Mouse (Mus musculus): Measurements from ENCODE around the gene Plekhb2. TPM values are rescaled to one million over a fixed set of nuclear protein-coding genes. Genes with fewer than 3 reads are reported as not detected.

The Plekhb2 gene
- polyA plus RNA-seq, 1 experiment, result 76.5 TPM

- H3K27ac ChIP-seq (ENCODE audit: insufficient read depth, low read length), result no peak overlapping the region
- no peak overlapping the region for H3K4me3 ChIP-seq (ENCODE audit: insufficient read depth, low read length)
- H3K4me1 ChIP-seq (ENCODE audit: control insufficient read depth, insufficient read depth, low read length), result no peaks in the 10 kb centered on the region
- no peak for TF ChIP-seq POLR2A (IDR thresholded peaks at IDR 0.05; ENCODE audit: low read depth, low read length)
- no peak for TF ChIP-seq CTCF (IDR thresholded peaks at IDR 0.05; ENCODE audit: borderline replicate concordance, insufficient read depth, low read length)
These were observed 13.1 kb downstream of the Plekhb2 start for GRCm38 (mm10) chr1:34862877-34863276.

GRCm38 (mm10) chr1:34863323-34863722 is 13.5 kb downstream of the Plekhb2 start:
- no peak overlapping the region for H3K4me3 ChIP-seq (ENCODE audit: insufficient read depth, low read length)
- no peaks in the 10 kb centered on the region for H3K4me1 ChIP-seq (ENCODE audit: control insufficient read depth, insufficient read depth, low read length)
- no peak overlapping the region for H3K27ac ChIP-seq (ENCODE audit: insufficient read depth, low read length)
- TF ChIP-seq POLR2A (IDR thresholded peaks at IDR 0.05; ENCODE audit: low read depth, low read length) (no peak), CTCF (IDR thresholded peaks at IDR 0.05; ENCODE audit: borderline replicate concordance, insufficient read depth, low read length) (no peak)

GRCm38 (mm10) chr1:34864243-34864642 is 14.5 kb downstream of the Plekhb2 start:
- TF ChIP-seq POLR2A (IDR thresholded peaks at IDR 0.05; ENCODE audit: low read depth, low read length) (no peak), CTCF (IDR thresholded peaks at IDR 0.05; ENCODE audit: borderline replicate concordance, insufficient read depth, low read length) (no peak)
- H3K27ac ChIP-seq (ENCODE audit: insufficient read depth, low read length), result no peak overlapping the region
- H3K4me1 ChIP-seq (ENCODE audit: control insufficient read depth, insufficient read depth, low read length), result no peaks in the 10 kb centered on the region
- no peak overlapping the region for H3K4me3 ChIP-seq (ENCODE audit: insufficient read depth, low read length)

- H3K4me3 ChIP-seq (ENCODE audit: insufficient read depth, low read length), result no peak overlapping the region
- H3K27ac ChIP-seq (ENCODE audit: insufficient read depth, low read length), result no peak overlapping the region
- TF ChIP-seq CTCF (IDR thresholded peaks at IDR 0.05; ENCODE audit: borderline replicate concordance, insufficient read depth, low read length), result no peak
- TF ChIP-seq POLR2A (IDR thresholded peaks at IDR 0.05; ENCODE audit: low read depth, low read length), result no peak
- H3K4me1 ChIP-seq (ENCODE audit: control insufficient read depth, insufficient read depth, low read length), result no peaks in the 10 kb centered on the region
These were observed 16.1 kb downstream of the Plekhb2 start for GRCm38 (mm10) chr1:34865866-34866265.

GRCm38 (mm10) chr1:34866815-34867573 is 17.2 kb downstream of the Plekhb2 start:
- no peak overlapping the region for H3K4me3 ChIP-seq (ENCODE audit: insufficient read depth, low read length)
- TF ChIP-seq CTCF (IDR thresholded peaks at IDR 0.05; ENCODE audit: borderline replicate concordance, insufficient read depth, low read length) (peak; percentile 87), POLR2A (IDR thresholded peaks at IDR 0.05; ENCODE audit: low read depth, low read length) (no peak)
- no peaks in the 10 kb centered on the region for H3K4me1 ChIP-seq (ENCODE audit: control insufficient read depth, insufficient read depth, low read length)
- no peak overlapping the region for H3K27ac ChIP-seq (ENCODE audit: insufficient read depth, low read length)

- Histone ChIP-seq H3K4me3 (ENCODE audit: insufficient read depth, low read length) (no peak overlapping the region), H3K4me1 (ENCODE audit: control insufficient read depth, insufficient read depth, low read length) (no peaks in the 10 kb centered on the region), H3K27ac (ENCODE audit: insufficient read depth, low read length) (no peak overlapping the region)
- TF ChIP-seq CTCF (IDR thresholded peaks at IDR 0.05; ENCODE audit: borderline replicate concordance, insufficient read depth, low read length) (no peak), POLR2A (IDR thresholded peaks at IDR 0.05; ENCODE audit: low read depth, low read length) (no peak)
These were observed 17.8 kb downstream of the Plekhb2 start for GRCm38 (mm10) chr1:34867574-34867955.

- H3K4me1 ChIP-seq (ENCODE audit: control insufficient read depth, insufficient read depth, low read length), result no peaks in the 10 kb centered on the region
- H3K4me3 ChIP-seq (ENCODE audit: insufficient read depth, low read length), result no peak overlapping the region
- H3K27ac ChIP-seq (ENCODE audit: insufficient read depth, low read length), result no peak overlapping the region
- TF ChIP-seq POLR2A (IDR thresholded peaks at IDR 0.05; ENCODE audit: low read depth, low read length) (no peak), CTCF (IDR thresholded peaks at IDR 0.05; ENCODE audit: borderline replicate concordance, insufficient read depth, low read length) (no peak)
These were observed 18.6 kb downstream of the Plekhb2 start for GRCm38 (mm10) chr1:34868391-34868790.

- H3K27ac ChIP-seq (ENCODE audit: insufficient read depth, low read length), result no peak overlapping the region
- TF ChIP-seq CTCF (IDR thresholded peaks at IDR 0.05; ENCODE audit: borderline replicate concordance, insufficient read depth, low read length) (no peak), POLR2A (IDR thresholded peaks at IDR 0.05; ENCODE audit: low read depth, low read length) (no peak)
- H3K4me1 ChIP-seq (ENCODE audit: control insufficient read depth, insufficient read depth, low read length), result no peaks in the 10 kb centered on the region
- no peak overlapping the region for H3K4me3 ChIP-seq (ENCODE audit: insufficient read depth, low read length)
These were observed 19.5 kb downstream of the Plekhb2 start for GRCm38 (mm10) chr1:34869231-34869630.

GRCm38 (mm10) chr1:34871170-34871569 is 21.4 kb downstream of the Plekhb2 start:
- TF ChIP-seq POLR2A (IDR thresholded peaks at IDR 0.05; ENCODE audit: low read depth, low read length) (no peak), CTCF (IDR thresholded peaks at IDR 0.05; ENCODE audit: borderline replicate concordance, insufficient read depth, low read length) (no peak)
- Histone ChIP-seq H3K4me3 (ENCODE audit: insufficient read depth, low read length) (no peak overlapping the region), H3K27ac (ENCODE audit: insufficient read depth, low read length) (no peak overlapping the region), H3K4me1 (ENCODE audit: control insufficient read depth, insufficient read depth, low read length) (no peaks in the 10 kb centered on the region)

GRCm38 (mm10) chr1:34873551-34873950 is 23.8 kb downstream of the Plekhb2 start:
- no peak for TF ChIP-seq CTCF (IDR thresholded peaks at IDR 0.05; ENCODE audit: borderline replicate concordance, insufficient read depth, low read length)
- TF ChIP-seq POLR2A (IDR thresholded peaks at IDR 0.05; ENCODE audit: low read depth, low read length), result no peak
- H3K4me3 ChIP-seq (ENCODE audit: insufficient read depth, low read length), result no peak overlapping the region
- H3K27ac ChIP-seq (ENCODE audit: insufficient read depth, low read length), result no peak overlapping the region
- H3K4me1 ChIP-seq (ENCODE audit: control insufficient read depth, insufficient read depth, low read length), result no peaks in the 10 kb centered on the region
